Mouse (Mus musculus) small intestine, adult 2 months (tissue): Measurements from ENCODE around the gene Cldn4. TPM values are rescaled to one million over a fixed set of nuclear protein-coding genes. Genes with fewer than 3 reads are reported as not detected.

ENCODE experiments used
- H3K27ac ChIP-seq: fragments of 200-500 bp; 2 replicates; pipeline ENCODE4 v1.5.1; 2012; ENCODE audit warnings: low read depth, low read length, control low read depth, inconsistent platforms; ENCODE audit not compliant: insufficient read depth
- H3K27me3 ChIP-seq: fragments of 200-500 bp; 2 replicates; pipeline ENCODE4 v1.6.1; 2012; ENCODE audit warnings: mild to moderate bottlenecking, moderate library complexity, low read length, inconsistent platforms; ENCODE audit not compliant: control insufficient read depth, insufficient read depth
- H3K36me3 ChIP-seq: fragments of 200-500 bp; 2 replicates; pipeline ENCODE4 v1.6.1; 2012; ENCODE audit warnings: mild to moderate bottlenecking, low read length, control low read depth, inconsistent platforms; ENCODE audit not compliant: control insufficient read depth, insufficient read depth
- H3K4me1 ChIP-seq: fragments of 200-500 bp; 2 replicates; pipeline ENCODE4 v1.6.1; 2012; ENCODE audit warnings: low read length, inconsistent platforms, mixed read lengths; ENCODE audit not compliant: control insufficient read depth, insufficient read depth, insufficient read length
- H3K4me3 ChIP-seq: fragments of 200-500 bp; 2 replicates; pipeline ENCODE4 v1.5.1; 2012; ENCODE audit warnings: low read depth, mild to moderate bottlenecking, control low read depth, inconsistent platforms, low read length, moderate library complexity
- CTCF ChIP-seq: fragments of 200-500 bp; IDR thresholded peaks from 2 replicates; pipeline ENCODE4 v1.5.1; 2012; ENCODE audit warnings: low read depth, mild to moderate bottlenecking, control low read depth, inconsistent platforms, low read length, moderate library complexity, mixed read lengths; ENCODE audit not compliant: insufficient replicate concordance, insufficient read length; ENCODE audit errors: extremely low read depth
- POLR2A ChIP-seq: fragments of 200-500 bp; IDR thresholded peaks from 2 replicates; pipeline ENCODE4 v1.6.1; 2012; ENCODE audit warnings: low read depth, mild to moderate bottlenecking, control low read depth, inconsistent platforms, low read length, moderate library complexity
- whole genome bisulfite sequencing: fragments of 180-500 bp; shearing (Covaris S2); methylation state at CpG from one replicate; pipeline ENCODE4 v1.1.7; 2018; 5-methylcytosine and 5-hydroxymethylcytosine counted together
- polyA plus RNA-seq: library from polyadenylated mRNA; depleted of rRNA; stranded (reverse); fragments of >200 nt; gene quantifications from 2 replicates; pipeline ENCODE4 v1.2.3, GENCODE M21; 2012

Gene Cldn4
- polyA plus RNA-seq, 1 experiment: 571 TPM

DNA sequence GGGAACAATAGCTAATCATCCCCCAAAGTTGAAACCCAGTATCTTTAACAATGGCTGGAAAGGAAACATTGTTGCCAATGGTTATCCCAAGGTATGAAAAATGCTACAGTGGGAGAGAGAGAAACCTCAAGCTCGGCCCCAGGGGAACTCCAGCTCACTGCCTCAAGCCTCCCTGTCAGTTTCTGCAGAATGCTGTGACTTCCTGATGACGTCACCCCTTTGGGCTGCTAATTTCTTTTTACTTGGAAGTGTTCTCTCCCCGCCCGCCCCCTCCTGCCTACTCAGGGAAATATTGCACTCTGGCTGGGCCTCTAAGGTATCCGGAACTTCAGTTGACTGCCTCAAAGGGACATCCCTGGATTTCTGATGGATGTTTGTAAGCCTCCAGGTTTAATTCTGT is 16.8 kb upstream of the Cldn4 start:
- Histone ChIP-seq H3K27me3 (no peaks in the 10 kb centered on the region), H3K4me1 (peaks cover 18% of the 10 kb centered on the region; the same call in 1 of the 2 replicates), H3K27ac (no peak overlapping the region), H3K36me3 (no peaks in the 10 kb centered on the region), H3K4me3 (no peak overlapping the region)
- TF ChIP-seq CTCF (no peak), POLR2A (no peak)
- 30% methylated on average over 5 of the region's 5 CpGs for WGBS

DNA sequence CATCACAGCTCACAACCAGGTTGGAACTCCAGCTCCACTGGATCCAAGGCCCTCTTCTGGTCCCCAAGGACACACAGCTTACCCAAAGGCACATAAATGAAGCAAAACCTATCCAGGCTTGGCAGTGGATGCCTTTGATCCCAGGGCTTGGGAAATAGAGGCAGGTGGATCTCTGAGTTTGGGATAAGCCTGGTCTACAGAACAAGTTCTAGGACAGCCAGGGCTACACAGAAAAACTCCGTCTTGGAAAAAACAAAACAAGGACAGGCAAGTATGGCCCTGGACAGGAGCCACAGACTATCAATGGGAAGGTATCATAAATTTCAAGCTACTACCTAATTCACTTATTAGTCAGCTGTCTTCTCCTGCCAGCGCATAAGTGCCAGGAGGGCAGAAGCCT is 14.8 kb upstream of the Cldn4 start:
- no peak for TF ChIP-seq CTCF
- no peak for TF ChIP-seq POLR2A
- Histone ChIP-seq H3K4me1 (peaks cover 6% of the 10 kb centered on the region; the same call in 1 of the 2 replicates), H3K36me3 (no peaks in the 10 kb centered on the region), H3K4me3 (no peak overlapping the region), H3K27ac (no peak overlapping the region), H3K27me3 (no peaks in the 10 kb centered on the region)
- WGBS: 49% methylated on average over 2 of the region's 2 CpGs

DNA sequence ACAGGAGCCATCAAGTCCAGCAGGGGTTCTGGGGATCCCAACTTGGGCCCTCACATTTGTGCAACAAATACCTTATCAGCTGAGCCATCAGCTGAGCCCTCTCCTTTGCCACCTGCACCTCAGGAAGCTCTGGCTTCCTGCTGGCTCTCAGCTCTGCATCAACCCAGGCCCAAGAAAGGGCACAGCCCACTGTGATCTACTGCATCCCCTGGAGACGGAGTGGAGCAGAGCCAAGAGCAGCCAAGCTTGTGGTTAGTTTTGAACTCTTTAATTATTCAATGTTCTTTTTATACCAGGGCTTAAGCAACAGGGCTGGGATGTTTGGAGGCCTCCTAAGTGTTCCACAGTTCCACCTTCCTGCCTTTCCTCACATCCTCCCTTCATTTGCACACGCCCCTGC is 13.7 kb upstream of the Cldn4 start:
- Histone ChIP-seq H3K4me3 (no peak overlapping the region), H3K27ac (no peak overlapping the region), H3K27me3 (no peaks in the 10 kb centered on the region), H3K4me1 (peaks cover 6% of the 10 kb centered on the region; the same call in 1 of the 2 replicates), H3K36me3 (no peaks in the 10 kb centered on the region)
- 90% methylated on average over 2 of the region's 2 CpGs for WGBS
- TF ChIP-seq CTCF (no peak), POLR2A (no peak)

DNA sequence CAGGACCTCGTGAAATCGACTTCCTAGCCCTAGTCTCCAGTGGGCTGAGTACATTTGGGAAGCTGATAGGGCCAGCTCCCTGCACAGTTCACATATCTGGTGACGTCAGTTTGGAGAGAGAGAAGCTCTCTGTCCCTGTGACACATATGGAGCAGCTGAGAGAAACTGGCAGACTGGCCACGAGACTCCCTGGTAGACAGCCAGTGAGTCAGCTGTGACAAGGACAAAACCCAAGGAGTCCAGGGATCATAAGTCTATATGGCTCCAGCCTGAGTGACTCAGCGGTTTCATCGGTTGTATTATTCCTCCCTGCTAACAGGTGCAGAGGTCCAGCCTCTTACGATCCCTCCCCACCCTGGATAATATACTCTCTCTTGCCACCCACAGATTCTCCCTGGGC is 12.4 kb upstream of the Cldn4 start:
- H3K27me3 ChIP-seq: no peaks in the 10 kb centered on the region
- peaks cover 6% of the 10 kb centered on the region; the same call in 1 of the 2 replicates for H3K4me1 ChIP-seq
- TF ChIP-seq CTCF: no peak
- TF ChIP-seq POLR2A: no peak
- 25% methylated on average over 7 of the region's 7 CpGs for WGBS
- H3K27ac ChIP-seq: peak overlapping the region; percentile 45
- H3K36me3 ChIP-seq: no peaks in the 10 kb centered on the region
- H3K4me3 ChIP-seq: no peak overlapping the region

DNA sequence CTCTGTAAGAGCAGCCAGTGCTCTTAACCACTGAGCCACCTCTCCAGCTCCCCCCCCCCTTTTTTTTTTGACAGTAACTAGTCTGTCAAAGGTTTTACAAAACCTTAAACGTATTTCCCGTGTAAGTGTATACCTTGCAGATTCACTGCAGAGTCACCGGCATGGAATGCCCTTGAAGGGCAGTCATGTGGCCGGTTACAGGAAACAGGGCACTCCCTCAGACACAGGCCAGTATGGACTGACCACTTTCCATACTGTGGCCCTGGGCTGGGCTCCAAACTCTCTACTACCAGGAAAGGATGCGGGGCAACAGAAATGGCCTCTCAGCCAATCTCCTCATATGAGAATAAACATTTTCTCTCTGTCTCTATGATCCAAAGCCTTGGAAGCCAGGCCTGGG is 8.8 kb upstream of the Cldn4 start:
- Histone ChIP-seq H3K4me3 (no peak overlapping the region), H3K36me3 (no peaks in the 10 kb centered on the region), H3K4me1 (peaks cover 15% of the 10 kb centered on the region), H3K27ac (no peak overlapping the region), H3K27me3 (no peaks in the 10 kb centered on the region)
- TF ChIP-seq POLR2A (no peak), CTCF (no peak)
- 76% methylated on average over 5 of the region's 5 CpGs for WGBS

DNA sequence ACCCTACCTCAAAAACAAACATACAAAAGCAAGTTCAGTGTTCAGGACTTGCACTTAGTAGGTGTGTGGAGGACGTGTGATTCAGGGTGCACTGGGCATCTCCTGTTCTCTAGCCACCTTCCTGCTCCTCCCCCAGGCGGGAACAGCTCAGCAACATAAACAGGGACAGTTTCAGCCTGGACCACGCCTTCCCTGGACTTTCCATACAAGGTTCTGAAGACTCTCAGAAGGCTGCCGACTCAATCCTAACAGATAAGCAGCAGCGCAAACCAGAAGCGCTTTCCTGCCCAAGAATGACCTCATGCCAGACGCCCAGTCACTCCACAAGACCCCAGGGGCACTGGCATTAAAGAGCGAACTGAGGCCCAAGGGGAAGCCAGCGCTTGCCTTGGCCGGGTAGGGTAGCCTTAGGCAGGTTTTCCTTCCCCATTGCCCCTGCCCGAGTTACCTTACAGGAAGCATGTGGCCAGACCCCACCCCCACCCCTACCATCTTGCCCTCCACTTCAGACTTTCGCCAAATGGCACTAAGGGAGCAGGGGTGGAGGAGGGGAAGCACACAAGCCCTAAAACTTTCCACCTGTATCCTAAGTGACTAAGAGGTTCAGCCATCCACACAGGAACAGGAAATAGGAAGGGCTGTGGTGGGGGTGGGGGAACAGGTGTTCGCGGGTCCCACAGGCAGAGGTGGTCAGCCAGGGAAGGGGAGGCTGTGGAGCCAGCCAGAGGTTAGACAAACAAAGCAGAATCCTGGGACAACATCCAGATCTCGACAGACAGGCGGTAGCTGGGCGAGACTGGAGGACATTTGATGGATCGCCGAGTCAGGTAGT is 4.5 kb upstream of the Cldn4 start:
- H3K4me1 ChIP-seq: peaks cover 19% of the 10 kb centered on the region
- TF ChIP-seq CTCF: no peak
- 0 out of 2 replicates have a peak, but pooled peaks have one; percentile 7 for TF ChIP-seq POLR2A
- H3K4me3 ChIP-seq: peak overlapping the region; percentile 18
- H3K27me3 ChIP-seq: peaks cover under 1% of the 10 kb centered on the region; the same call in 1 of the 2 replicates
- 4% methylated on average over 19 of the region's 19 CpGs for WGBS
- H3K27ac ChIP-seq: 0 out of 2 replicates have a peak overlapping the region, but pooled peaks have one; percentile 14
- H3K36me3 ChIP-seq: no peaks in the 10 kb centered on the region

DNA sequence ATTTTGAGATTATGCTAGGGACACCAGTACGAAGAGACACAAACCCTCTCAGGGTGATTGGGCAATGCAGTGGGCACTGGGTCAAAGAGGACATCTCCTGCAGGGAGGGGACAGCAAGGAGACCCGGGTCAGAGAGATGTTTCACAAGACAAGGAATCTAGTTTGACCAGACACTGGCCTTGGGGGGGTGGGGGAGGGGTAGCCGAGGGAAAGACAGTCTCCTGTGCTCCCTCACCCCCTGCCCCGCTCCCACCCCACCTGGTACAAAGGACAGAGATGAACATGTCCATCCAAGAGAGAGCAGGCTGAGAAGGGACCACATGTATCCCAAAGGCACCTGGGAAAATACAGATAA is 1.3 kb upstream of the Cldn4 start:
- WGBS: 47% methylated on average over 4 of the region's 4 CpGs
- no peak overlapping the region for H3K27ac ChIP-seq
- no peak for TF ChIP-seq POLR2A
- no peak for TF ChIP-seq CTCF
- no peaks in the 10 kb centered on the region for H3K36me3 ChIP-seq
- H3K27me3 ChIP-seq: peaks cover 6% of the 10 kb centered on the region
- peaks cover 23% of the 10 kb centered on the region for H3K4me1 ChIP-seq
- no peak overlapping the region for H3K4me3 ChIP-seq
